Mouse (Mus musculus): Measurements from ENCODE around the gene H2al1o. TPM values are rescaled to one million over a fixed set of nuclear protein-coding genes. Genes with fewer than 3 reads are reported as not detected.
"Not testable (repeated sequence)": the region's sequence is repeated elsewhere in the genome, so short reads cannot be mapped to it uniquely, and the experiment has no call there.

H2al1o gene
- not detected in 2 replicates for polyA plus RNA-seq (2014; fragmentation: Nextera tagmentation; extraction: Ambion mirVana)

GRCm38 (mm10) chrX:9572309-9572708 is at the start of gene H2al1o:
Gene H2al1o, minus strand, starts transcription at chrX:9572409.
- not testable (repeated sequence) for H3K4me1 ChIP-seq (ENCODE audit: control insufficient read depth, insufficient read depth, low read length); ATAC-seq (ENCODE audit: low FRiP score, low TSS enrichment); DNase-seq; H3K4me2 ChIP-seq (ENCODE audit: low read length); H3K4me3 ChIP-seq (replicated peaks; ENCODE audit: low read depth, low read length); H3K27ac ChIP-seq (replicated peaks; ENCODE audit: low read depth, low read length); H3K27me3 ChIP-seq (ENCODE audit: control insufficient read depth, insufficient read depth, low read length); H3K36me3 ChIP-seq (ENCODE audit: control insufficient read depth, insufficient read depth, low read length); H3K9ac ChIP-seq (replicated peaks; ENCODE audit: low read length); H3K9me3 ChIP-seq (ENCODE audit: control insufficient read depth, low read length)
- WGBS: 83% methylated on average over 3 of the region's 3 CpGs

GRCm38 (mm10) chrX:9598036-9598435 is 25.8 kb upstream of the H2al1o start:
- not testable (repeated sequence) for H3K4me3 ChIP-seq (replicated peaks; ENCODE audit: low read depth, low read length); H3K9me3 ChIP-seq (ENCODE audit: control insufficient read depth, low read length); H3K9ac ChIP-seq (replicated peaks; ENCODE audit: low read length); ATAC-seq (ENCODE audit: low FRiP score, low TSS enrichment); H3K27me3 ChIP-seq (ENCODE audit: control insufficient read depth, insufficient read depth, low read length); H3K4me2 ChIP-seq (ENCODE audit: low read length); H3K36me3 ChIP-seq (ENCODE audit: control insufficient read depth, insufficient read depth, low read length); H3K27ac ChIP-seq (replicated peaks; ENCODE audit: low read depth, low read length); DNase-seq; H3K4me1 ChIP-seq (ENCODE audit: control insufficient read depth, insufficient read depth, low read length)
- 90% methylated on average over 7 of the region's 7 CpGs for WGBS

- no peaks in the 10 kb centered on the region for H3K27me3 ChIP-seq (ENCODE audit: control insufficient read depth, insufficient read depth, low read length)
- no peak overlapping the region for H3K27ac ChIP-seq (replicated peaks; ENCODE audit: low read depth, low read length)
- H3K36me3 ChIP-seq (ENCODE audit: control insufficient read depth, insufficient read depth, low read length): no peaks in the 10 kb centered on the region
- 94% methylated on average over 3 of the region's 3 CpGs for WGBS
- no peak overlapping the region for H3K9ac ChIP-seq (replicated peaks; ENCODE audit: low read length)
- ATAC-seq (ENCODE audit: low FRiP score, low TSS enrichment): no peak
- no peak overlapping the region for H3K4me3 ChIP-seq (replicated peaks; ENCODE audit: low read depth, low read length)
- H3K9me3 ChIP-seq (ENCODE audit: control insufficient read depth, low read length): no peaks in the 10 kb centered on the region
- no peaks in the 10 kb centered on the region for H3K4me1 ChIP-seq (ENCODE audit: control insufficient read depth, insufficient read depth, low read length)
- no peak overlapping the region for H3K4me2 ChIP-seq (ENCODE audit: low read length)
- no peak for DNase-seq
These were observed 35.3 kb downstream of the H2al1o start for GRCm38 (mm10) chrX:9536881-9537280.

Other genes with a start within 250 kb of the H2al1o start
- gene H2al1k, start 221.8 kb downstream of the H2al1o start, polyA plus RNA-seq (2014; fragmentation: Nextera tagmentation; extraction: Ambion mirVana): not detected in 2 replicates
- gene Cybb, start 84.6 kb downstream of the H2al1o start, polyA plus RNA-seq (2014; fragmentation: Nextera tagmentation; extraction: Ambion mirVana): 0.08 and 1.9 TPM in 2 replicates
- 28.1 and 31.2 TPM in 2 replicates for gene Dynlt3, start 90.6 kb upstream of the H2al1o start, polyA plus RNA-seq (2014; fragmentation: Nextera tagmentation; extraction: Ambion mirVana)

Measured in midbrain, embryonic 14.5 days (tissue).